ENCODE assay signal across 8 mouse cellular contexts in genomic region chr11:78497071-78497541, GRCm38 (mm10). TPM values are rescaled to one million over a fixed set of nuclear protein-coding genes. Genes with fewer than 3 reads are reported as not detected.
DNase-seq lines count a peak whose midpoint lies in the region; ATAC-seq lines count a peak whose summit lies in the region.

No protein-coding gene starts in this region.

- H3K9me3 ChIP-seq in megakaryocyte, embryonic 14.5 days: 0 out of 2 replicates have a peak, but pooled peaks cover 8% of the 10 kb centered on the region
- no peaks in the 10 kb centered on the region for H3K9me3 ChIP-seq in midbrain, embryonic 12.5 days

- H3K9ac ChIP-seq in midbrain, embryonic 12.5 days (replicated peaks): peak overlapping the region; percentile 90

- peak overlapping the region; percentile 89 for H3K4me2 ChIP-seq in midbrain, embryonic 12.5 days (replicated peaks)

- peaks cover 79% of the 10 kb centered on the region for H3K27me3 ChIP-seq in megakaryocyte, embryonic 14.5 days (replicated peaks)
- H3K27me3 ChIP-seq in midbrain, embryonic 12.5 days: peaks cover 49% of the 10 kb centered on the region

- peaks cover 21% of the 10 kb centered on the region for H3K4me1 ChIP-seq in megakaryocyte, embryonic 14.5 days
- peaks cover 27% of the 10 kb centered on the region for H3K4me1 ChIP-seq in midbrain, embryonic 12.5 days

- peak overlapping the region; percentile 90 for H3K27ac ChIP-seq in midbrain, embryonic 12.5 days (replicated peaks)

- H3K36me3 ChIP-seq in megakaryocyte, embryonic 14.5 days (replicated peaks; ENCODE audit: low read length): no peaks in the 10 kb centered on the region
- no peaks in the 10 kb centered on the region for H3K36me3 ChIP-seq in midbrain, embryonic 12.5 days

- under 1% methylated on average over 44 of the region's 44 CpGs for WGBS in midbrain, embryonic 12.5 days

- peak overlapping the region; percentile 90 for H3K4me3 ChIP-seq in megakaryocyte, embryonic 14.5 days (replicated peaks)
- peak overlapping the region; percentile 89 for H3K4me3 ChIP-seq in midbrain, embryonic 12.5 days

- ATAC-seq in megakaryocyte, adult 5-6 weeks (ENCODE audit: poor library complexity, severe bottlenecking): no peak
- ATAC-seq in midbrain, embryonic 12.5 days (ENCODE audit: low FRiP score, low read depth): peak; percentile 82
- ATAC-seq in monocyte, adult 5-6 weeks (replicated peaks; ENCODE audit: insufficient number of reproducible peaks, low FRiP score, low TSS enrichment, poor library complexity, severe bottlenecking): no peak

- peak; percentile 66 for DNase-seq in cerebellum, adult 11 months
- DNase-seq in frontal cortex, postnatal 36 days (ENCODE audit: low spot score in 2 of 2): peak; percentile 52 to 54
- peak; percentile 43 to 61 for DNase-seq in layer of hippocampus, postnatal 14 days (ENCODE audit: low spot score in 2 of 2)
- peak; percentile 55 for DNase-seq in testis, postnatal 10 days (ENCODE audit: low spot score)

RNA-seq across cellular contexts. Expression of gene Sarm1, which starts 0.4 kb away (rescaled TPM):
- 0.40 TPM in 1 of 2 replicates, not detected in the other for polyA plus RNA-seq in megakaryocyte, embryonic 14.5 days (2012; ENCODE audit: insufficient read depth, low replicate concordance)
- total RNA-seq in megakaryocyte, adult 5-6 weeks (2015): 0.23 TPM in 1 of 2 replicates, not detected in the other
- total RNA-seq in megakaryocyte, adult 5-6 weeks (2017): not detected in 2 replicates
- total RNA-seq in layer of hippocampus, postnatal 14 days (2021): 10 to 100 TPM; 51.0 to 53.2 TPM
- polyA plus RNA-seq in midbrain, embryonic 12.5 days (2016; fragmentation: Nextera tagmentation; extraction: Ambion mirVana): 36.4 and 37.0 TPM in 2 replicates
- 0.78 TPM in 1 of 3 replicates, not detected in the others for total RNA-seq in monocyte, adult 5-6 weeks (2017)

RNA-seq across cellular contexts. Expression of gene Vtn, which starts 1.8 kb away (rescaled TPM):
- polyA plus RNA-seq in megakaryocyte, embryonic 14.5 days (2012; ENCODE audit: insufficient read depth, low replicate concordance): not detected in 2 replicates
- total RNA-seq in megakaryocyte, adult 5-6 weeks (2015): not detected in 2 replicates
- not detected in 2 replicates for total RNA-seq in megakaryocyte, adult 5-6 weeks (2017)
- 10 to 100 TPM; 65.7 to 71.5 TPM for total RNA-seq in layer of hippocampus, postnatal 14 days (2021)
- polyA plus RNA-seq in midbrain, embryonic 12.5 days (2016; fragmentation: Nextera tagmentation; extraction: Ambion mirVana): 99.7 and 135 TPM in 2 replicates
- total RNA-seq in monocyte, adult 5-6 weeks (2017): not detected in 3 replicates

RNA-seq across cellular contexts. Expression of gene Sebox, which starts 6.1 kb away (rescaled TPM):
- polyA plus RNA-seq in megakaryocyte, embryonic 14.5 days (2012; ENCODE audit: insufficient read depth, low replicate concordance): not detected in 2 replicates
- total RNA-seq in megakaryocyte, adult 5-6 weeks (2015): not detected in 2 replicates
- not detected in 2 replicates for total RNA-seq in megakaryocyte, adult 5-6 weeks (2017)
- 1 to 10 TPM; 3.9 to 4.5 TPM for total RNA-seq in layer of hippocampus, postnatal 14 days (2021)
- polyA plus RNA-seq in midbrain, embryonic 12.5 days (2016; fragmentation: Nextera tagmentation; extraction: Ambion mirVana): not detected in 2 replicates
- total RNA-seq in monocyte, adult 5-6 weeks (2017): not detected in 3 replicates

RNA-seq across cellular contexts. Expression of gene Tmem199, which starts 14.9 kb away (rescaled TPM):
- polyA plus RNA-seq in megakaryocyte, embryonic 14.5 days (2012; ENCODE audit: insufficient read depth, low replicate concordance): 12.0 and 12.6 TPM in 2 replicates
- 18.5 and 24.4 TPM in 2 replicates for total RNA-seq in megakaryocyte, adult 5-6 weeks (2015)
- total RNA-seq in megakaryocyte, adult 5-6 weeks (2017): 26.1 and 27.3 TPM in 2 replicates
- total RNA-seq in layer of hippocampus, postnatal 14 days (2021): 10 to 100 TPM; 36.0 to 40.7 TPM
- 88.5 and 89.7 TPM in 2 replicates for polyA plus RNA-seq in midbrain, embryonic 12.5 days (2016; fragmentation: Nextera tagmentation; extraction: Ambion mirVana)
- total RNA-seq in monocyte, adult 5-6 weeks (2017): 23.4 to 38.7 TPM (median 34.2 TPM) in 3 replicates

RNA-seq across cellular contexts. Expression of gene Poldip2, which starts 14.9 kb away (rescaled TPM):
- 1.8 and 16.7 TPM in 2 replicates for polyA plus RNA-seq in megakaryocyte, embryonic 14.5 days (2012; ENCODE audit: insufficient read depth, low replicate concordance)
- total RNA-seq in megakaryocyte, adult 5-6 weeks (2015): 13.4 and 22.4 TPM in 2 replicates
- total RNA-seq in megakaryocyte, adult 5-6 weeks (2017): 15.9 and 23.1 TPM in 2 replicates
- total RNA-seq in layer of hippocampus, postnatal 14 days (2021): 100 to 1,000 TPM; 118 to 120 TPM
- polyA plus RNA-seq in midbrain, embryonic 12.5 days (2016; fragmentation: Nextera tagmentation; extraction: Ambion mirVana): 155 and 168 TPM in 2 replicates
- 18.0 to 27.4 TPM (median 21.5 TPM) in 3 replicates for total RNA-seq in monocyte, adult 5-6 weeks (2017)

Comparison
In these comparisons a context has a peak if more than half of its experiments do, and no peak if none do; other contexts are left out.
1. RNA of gene Sarm1, which starts 0.4 kb away (total RNA-seq): 51.0 to 53.2 TPM in layer of hippocampus, postnatal 14 days; 0.23 TPM in megakaryocyte, adult 5-6 weeks and 0.78 TPM in monocyte, adult 5-6 weeks; every median in the first group is over 10 times any median in the second.
2. RNA of gene Vtn, which starts 1.8 kb away (total RNA-seq): 65.7 to 71.5 TPM in layer of hippocampus, postnatal 14 days; not detected in megakaryocyte, adult 5-6 weeks and not detected in monocyte, adult 5-6 weeks; every median in the first group is over 10 times any median in the second.
3. Peak in every context shown above with its lines, with median percentiles within 50 percentile points of each other: DNase-seq.